Mouse (Mus musculus) heart, postnatal 25 days (tissue): ENCODE measurements around the gene Ndc1. TPM values are rescaled to one million over a fixed set of nuclear protein-coding genes. Genes with fewer than 3 reads are reported as not detected.
A peak's percentile ranks its signal among the peaks of the same experiment; 100 is the strongest.
"Not testable (repeated sequence)": the region's sequence is repeated elsewhere in the genome, so short reads cannot be mapped to it uniquely, and the experiment has no call there.

Experiments
- DNase-seq: peaks from one replicate; pipeline ENCODE4 v3.0.0; 2022; ENCODE audit warnings: low spot score
- intact Hi-C: fragments of 180-260 bp; cut with DNase I; formaldehyde crosslinking; loops from one replicate; pipeline ENCODE4 v1.15.1; 2025
- total RNA-seq, 2 experiments: library from RNA; stranded (reverse); gene quantifications; 2 replicates each; pipeline ENCODE4 v1.2.3; 2021

Ndc1 gene
- total RNA-seq = 10 to 100 TPM; 12.3 to 12.4 TPM

DNA sequence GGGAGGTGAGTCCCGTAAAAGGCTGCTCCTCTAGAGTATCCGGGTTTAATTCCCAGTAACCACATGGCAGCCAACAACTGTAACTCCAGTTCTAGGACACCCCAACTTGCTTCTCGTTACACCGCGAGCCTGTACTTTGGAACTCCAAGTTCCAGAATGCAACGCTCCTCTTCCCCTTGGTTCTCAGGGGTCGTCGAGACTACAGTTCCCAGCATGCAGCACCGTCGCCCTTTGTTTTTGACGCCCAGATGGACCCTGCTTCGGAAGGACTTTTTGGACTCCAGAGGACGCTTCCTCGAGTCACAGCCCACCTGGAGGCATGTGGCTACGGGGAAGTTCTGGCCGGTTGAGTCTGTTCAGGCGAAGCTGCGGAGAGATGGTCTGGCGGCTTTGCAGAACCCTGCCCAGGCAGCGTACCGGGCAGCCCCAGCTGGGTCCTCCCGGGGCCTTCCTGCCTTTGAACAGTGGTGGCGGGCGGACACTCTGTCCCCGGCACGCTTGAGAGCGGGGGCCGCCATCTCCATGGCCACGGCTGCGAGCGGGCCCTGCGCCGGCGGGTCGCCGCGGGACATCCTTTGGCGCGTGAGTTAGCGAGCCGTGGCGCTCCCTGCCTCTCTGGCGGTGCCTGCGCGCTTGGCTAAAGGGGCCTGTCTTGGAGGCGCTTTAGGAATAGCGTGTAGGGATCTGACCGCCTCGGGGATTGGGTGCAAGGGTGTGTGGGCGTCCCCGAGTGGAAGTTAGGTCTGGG is at the start of gene Ndc1:
Ndc1 (plus strand) TSS at position 218 of the 748 bp plus-strand sequence.
- peak; percentile 69 for DNase-seq
- intact Hi-C loops = loop anchor here (1.0 to 5.0 kb wide), 2 partner anchors 53 to 115 kb away; partner anchors contain the start of genes Hspb11, Lrrc42 and Yipf1

DNA sequence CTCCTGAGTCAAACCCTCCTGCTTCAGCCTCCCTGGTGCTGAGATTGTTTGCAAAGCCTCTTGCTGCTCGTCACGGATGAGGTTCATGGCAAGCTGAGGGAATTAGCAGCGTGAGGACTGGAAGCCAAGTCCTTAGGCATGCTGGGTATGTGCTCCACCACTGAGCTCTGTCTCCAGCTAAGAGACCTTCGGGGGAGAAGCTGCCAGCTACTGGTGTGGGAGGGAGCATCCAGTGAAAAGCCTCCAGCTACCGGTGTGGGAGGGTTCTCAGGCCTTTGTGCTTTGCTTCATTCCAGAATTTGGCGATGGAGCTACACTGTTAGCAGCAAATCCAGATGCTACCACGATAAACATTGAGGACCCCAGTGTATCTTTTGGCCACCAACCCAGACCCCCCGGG is 48.9 kb upstream of the Ndc1 start:
- no peak for DNase-seq
- intact Hi-C loops = no loop called here

DNA sequence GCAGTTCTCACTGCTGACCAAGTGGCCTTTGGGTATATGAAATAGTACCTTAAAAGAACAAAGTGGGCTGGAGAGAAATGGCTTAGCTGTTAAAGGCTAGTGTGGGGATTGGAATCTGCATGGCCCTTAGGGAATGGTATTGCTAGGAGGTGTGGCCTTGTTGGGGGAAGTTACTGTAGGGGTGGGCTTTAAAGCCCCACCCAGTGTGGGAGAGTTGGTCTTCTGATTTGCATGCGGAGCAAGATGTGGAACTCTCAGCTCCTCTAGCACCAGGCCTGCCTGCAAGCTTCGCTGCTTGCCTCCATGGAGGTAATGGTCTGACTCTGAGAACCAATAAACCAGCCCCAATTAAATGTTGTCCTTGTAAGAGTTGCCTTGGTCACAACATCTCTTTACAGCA is 46.5 kb upstream of the Ndc1 start:
- no peak for DNase-seq

DNA sequence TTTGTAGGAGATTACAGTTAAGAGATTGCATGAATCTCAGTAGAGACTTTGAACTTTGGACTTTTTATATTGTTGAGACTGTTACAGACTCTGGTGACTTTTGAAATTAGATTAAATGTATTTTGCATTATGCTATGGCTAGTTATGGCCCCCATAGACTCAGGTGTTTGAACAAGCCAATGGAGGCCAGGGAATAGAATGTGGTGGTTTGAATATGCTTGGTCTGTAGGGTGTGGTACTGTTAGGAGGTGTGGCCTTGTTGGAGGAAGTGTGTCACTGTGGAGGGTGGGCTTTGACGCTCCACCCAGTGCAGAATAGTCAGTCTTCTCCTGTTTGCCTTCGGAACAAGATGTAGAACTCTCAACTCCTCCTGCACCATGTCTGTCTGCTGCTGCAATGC is 44.5 kb upstream of the Ndc1 start:
- intact Hi-C loops = no loop called here
- DNase-seq = no peak

More for the DNA sequence above, 46.5 kb upstream of the Ndc1 start:
- intact Hi-C loops = no loop called here

DNA sequence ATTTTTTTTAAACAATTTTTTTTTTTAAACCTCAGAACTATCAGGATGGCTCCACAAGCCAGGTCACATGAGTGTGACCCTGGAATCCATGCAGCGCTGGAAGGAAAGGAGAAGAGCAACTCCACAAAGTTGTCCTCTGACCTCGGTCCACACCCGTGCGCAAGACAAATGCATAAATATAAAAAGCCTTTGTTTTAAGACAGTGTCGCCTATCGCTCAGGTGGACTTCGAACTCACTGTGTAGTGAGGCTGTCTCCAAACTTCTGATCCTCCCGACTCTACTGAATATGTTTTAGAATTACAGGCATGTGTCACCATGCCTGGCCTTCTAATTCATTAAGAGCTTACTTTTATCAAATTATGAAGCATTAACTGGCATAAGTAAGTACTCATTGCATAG is 39.1 kb upstream of the Ndc1 start:
- intact Hi-C loops = no loop called here
- DNase-seq = no peak

DNA sequence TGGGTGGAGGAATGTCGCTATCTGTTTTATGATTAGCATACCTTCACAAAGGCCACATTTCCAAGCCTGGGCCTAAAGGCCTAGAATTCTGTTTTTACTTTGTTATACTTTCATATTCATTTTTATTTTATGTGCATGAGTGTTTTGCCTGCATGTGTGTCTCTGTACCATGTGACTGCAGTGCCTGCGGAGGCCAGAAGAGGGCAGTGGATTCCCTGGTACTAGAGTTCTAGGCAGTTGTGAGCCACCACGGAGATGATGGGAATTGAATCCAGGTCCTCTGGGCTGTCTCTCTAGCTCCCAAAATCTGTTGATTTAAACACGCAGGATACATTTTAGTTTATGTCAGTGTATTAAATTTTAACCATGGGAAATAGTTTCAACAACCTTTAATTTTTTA is 34.1 kb upstream of the Ndc1 start:
- intact Hi-C loops = no loop called here
- no peak for DNase-seq

DNA sequence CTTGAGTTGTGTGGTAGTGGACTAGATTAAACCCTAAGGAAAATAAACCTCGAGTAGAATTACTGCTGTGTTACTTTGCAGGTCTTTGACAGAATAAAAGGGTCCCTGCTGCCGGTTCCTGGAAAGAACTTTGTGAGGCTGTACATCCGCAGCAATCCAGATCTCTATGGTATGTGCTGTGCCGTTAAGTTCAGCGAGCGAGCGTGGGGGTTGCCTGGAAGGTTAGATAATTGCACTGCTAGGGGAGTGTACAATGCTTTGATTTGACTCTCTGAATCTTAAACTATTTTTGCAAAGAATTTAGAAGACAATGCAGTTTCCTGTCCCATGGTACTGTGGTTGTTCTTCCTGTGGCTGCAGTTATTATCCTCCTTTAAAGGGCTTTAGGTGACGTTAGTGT is 31.2 kb upstream of the Ndc1 start:
- intact Hi-C loops = no loop called here
- no peak for DNase-seq

DNA sequence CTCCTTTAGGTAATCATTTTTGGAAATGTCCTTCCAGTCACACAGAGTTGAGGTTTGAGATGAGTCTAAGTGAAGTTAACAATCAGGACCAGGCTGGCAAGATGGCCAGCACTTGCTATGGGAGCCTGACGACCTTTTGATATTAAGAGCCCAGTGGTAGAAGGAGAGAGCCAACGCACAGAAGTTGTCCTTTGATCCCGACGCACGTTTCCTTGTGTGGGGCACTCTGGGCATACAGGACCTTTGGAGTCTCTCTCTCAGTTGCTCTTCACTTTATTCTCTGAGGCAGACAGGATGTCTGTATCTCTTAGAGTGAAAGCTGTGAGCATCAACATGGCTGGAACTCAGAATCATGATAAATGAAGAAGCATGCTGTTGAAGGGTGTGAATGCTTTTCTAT is 30.1 kb upstream of the Ndc1 start:
- no peak for DNase-seq
- intact Hi-C loops = no loop called here

DNA sequence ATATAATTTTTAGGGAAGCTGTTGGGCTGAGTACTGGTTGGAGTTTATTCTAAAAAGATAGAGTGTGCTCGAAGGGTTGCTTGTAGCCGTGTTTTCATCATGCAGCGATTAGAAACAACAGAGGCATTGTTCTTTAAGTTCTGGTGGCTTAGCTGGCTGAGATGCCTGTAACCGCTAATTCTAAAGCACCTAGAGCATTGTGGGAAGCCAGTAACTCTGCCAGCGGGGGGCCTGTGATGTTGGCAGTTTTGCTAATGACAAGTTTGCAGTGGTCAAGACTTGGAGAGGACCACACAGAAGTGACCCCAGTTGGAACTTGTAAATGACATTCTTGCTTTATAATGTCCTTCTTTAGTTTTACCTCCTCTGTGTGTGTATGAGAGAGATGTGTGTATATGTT is 26.2 kb upstream of the Ndc1 start:
- DNase-seq = no peak
- intact Hi-C loops = no loop called here

DNA sequence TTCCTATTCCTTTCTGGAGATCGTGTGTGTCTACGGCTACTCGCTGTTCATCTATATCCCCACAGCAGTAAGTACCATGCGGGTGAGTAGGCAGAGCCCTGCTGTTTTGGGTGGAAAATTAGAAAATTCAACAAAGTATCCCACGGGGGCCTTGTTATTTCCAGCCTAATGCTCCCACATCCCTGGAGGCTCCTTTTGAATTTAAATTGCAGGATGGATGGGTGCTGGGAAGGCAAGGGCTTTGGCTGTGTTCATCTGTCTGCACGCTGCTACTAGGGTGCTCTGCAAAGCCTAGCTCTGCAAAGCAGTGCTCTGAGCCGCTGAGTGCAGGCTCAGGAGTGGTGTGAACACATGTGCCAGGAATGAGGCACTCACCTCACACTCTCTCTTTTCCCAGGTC is 23.0 kb upstream of the Ndc1 start:
- intact Hi-C loops = loop anchor here (5.0 kb wide), 1 partner anchor 152 kb away; no protein-coding TSS in a partner anchor
- DNase-seq = no peak

DNA sequence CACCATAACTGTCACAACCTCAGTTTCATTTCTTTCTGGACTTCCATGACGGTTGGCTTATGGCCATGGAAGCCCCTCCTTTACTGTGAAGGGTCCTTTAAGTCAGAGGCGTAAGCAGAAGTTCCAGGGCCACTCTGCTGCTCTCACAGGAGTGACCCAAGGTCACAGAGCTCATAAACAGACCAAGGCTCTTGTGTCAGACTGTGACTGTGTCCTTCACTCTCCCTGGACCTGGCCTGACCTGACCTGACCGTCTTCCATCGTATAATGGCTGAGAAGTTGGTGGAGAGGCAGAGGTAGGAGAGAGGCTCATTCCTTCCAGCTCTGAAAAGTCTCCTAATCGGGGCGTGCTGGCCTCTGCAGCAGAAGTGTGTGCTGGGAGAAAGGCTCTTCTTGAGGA is 20.4 kb upstream of the Ndc1 start:
- intact Hi-C loops = loop anchor here (5.0 kb wide), 1 partner anchor 155 kb away; no protein-coding TSS in a partner anchor
- no peak for DNase-seq

DNA sequence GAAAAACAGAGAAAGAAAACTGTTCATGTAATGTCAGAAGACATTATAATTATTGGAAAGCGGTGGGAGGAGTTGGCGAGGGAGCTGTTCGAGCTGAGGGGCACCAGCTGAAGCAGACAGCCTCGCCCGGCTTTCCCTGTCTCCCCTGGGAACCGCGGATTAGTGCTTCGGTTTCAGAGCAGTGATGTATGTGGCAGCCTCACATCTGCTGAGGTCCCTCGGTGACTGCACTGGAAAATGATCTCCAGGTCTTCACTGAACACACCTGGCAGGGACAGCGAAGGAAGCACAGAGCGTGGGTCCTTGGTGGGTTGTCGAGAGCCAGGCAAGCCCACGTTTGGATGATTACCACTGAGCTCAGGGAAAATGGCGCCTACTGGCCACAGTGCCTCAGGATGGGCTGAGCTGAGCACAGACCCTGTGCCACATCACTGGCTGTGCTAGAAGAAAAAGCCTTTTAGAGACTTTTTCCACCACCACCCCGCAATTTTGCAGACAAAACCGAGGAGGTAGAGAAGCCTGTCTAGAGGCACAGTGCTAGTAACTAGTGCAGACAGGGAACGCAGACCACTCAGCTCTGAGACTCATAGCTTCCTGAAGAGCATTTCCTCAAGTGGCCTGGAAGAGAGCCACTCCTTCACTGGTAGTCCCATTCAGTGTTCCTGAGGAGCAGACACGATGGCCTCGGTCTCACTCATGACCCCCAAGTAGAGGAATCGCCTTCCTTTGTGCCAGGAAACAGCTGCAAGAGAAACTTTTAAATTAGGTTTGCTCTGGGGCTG is 18.9 kb upstream of the Ndc1 start:
- no peak for DNase-seq
- intact Hi-C loops = loop anchor here (2.0 to 5.0 kb wide), 2 partner anchors 98 to 156 kb away; no protein-coding TSS in a partner anchor

DNA sequence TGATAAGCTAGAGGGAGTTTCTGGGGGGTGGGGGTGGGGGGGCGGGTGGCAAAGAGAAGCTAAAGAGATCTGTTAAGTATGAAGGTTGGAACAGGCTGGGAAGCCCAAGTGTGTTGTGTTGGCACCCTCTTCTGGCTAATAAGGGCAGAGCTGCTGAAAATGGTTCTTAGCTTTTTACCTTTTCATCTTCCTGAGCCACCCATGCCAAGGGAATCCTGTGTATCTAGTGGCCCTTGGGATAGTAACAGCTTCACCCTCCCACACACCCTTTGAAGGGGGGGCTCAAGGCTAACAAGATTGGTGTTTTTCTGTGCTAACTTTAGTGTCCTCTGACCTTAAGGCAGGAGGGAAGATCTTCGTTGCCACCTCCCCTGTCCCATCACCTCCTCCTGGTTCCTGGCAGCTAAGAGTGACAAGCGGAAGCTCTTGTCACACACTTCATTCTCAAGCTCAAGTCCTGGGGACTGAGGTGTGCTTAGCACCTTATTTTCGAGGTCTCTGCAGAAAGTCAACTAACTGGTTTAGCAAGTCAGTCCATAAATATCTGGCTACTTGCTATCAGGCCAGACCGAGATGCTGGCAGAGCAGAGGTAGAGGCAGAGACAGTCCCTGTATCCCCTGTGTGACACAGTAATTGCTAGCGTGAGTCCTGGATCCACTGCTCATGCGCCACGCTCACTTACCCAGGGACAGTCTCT is 18.1 kb upstream of the Ndc1 start:
- DNase-seq = no peak
- intact Hi-C loops = loop anchor here (2.0 to 5.0 kb wide), 2 partner anchors 99 to 157 kb away; no protein-coding TSS in a partner anchor

DNA sequence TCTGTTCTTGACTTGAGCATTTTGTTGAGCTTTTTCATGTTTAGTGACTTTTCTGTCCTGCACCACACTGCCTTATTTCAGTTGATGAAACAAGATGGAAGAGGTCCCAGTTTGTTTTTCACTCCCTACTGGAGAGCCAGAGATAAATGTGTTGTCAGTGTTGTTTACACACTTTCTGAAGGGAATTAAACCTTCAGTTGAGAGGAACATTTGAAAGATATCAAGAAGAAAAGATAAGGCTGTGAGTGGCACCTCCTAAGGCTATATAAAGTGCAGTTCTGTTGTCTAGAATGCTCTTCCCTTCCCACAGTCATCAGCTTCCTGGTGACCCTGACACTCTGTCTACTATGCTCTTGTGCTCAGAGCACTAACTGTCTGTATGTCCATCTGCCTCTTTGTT is 16.2 kb upstream of the Ndc1 start:
- intact Hi-C loops = no loop called here
- no peak for DNase-seq

DNA sequence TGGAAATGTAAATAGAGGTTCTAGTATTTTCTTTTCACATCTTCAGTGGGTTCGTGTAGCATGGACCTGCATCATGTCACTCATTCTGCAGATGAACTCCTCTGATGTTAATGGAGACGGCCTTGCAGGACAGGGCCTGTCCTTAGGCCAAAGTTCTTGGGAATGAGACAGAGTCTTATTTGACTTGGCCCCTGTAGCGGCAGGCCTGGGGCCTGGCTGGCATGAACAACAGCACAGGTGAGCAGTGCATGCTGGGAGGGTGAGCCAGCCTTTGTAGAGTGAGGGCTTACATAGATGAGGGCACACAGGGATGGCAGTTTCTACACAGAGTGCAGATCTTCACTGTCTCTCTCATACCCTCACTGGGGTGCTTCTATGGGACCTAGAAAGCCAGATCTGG is 14.0 kb upstream of the Ndc1 start:
- intact Hi-C loops = no loop called here
- DNase-seq = no peak

DNA sequence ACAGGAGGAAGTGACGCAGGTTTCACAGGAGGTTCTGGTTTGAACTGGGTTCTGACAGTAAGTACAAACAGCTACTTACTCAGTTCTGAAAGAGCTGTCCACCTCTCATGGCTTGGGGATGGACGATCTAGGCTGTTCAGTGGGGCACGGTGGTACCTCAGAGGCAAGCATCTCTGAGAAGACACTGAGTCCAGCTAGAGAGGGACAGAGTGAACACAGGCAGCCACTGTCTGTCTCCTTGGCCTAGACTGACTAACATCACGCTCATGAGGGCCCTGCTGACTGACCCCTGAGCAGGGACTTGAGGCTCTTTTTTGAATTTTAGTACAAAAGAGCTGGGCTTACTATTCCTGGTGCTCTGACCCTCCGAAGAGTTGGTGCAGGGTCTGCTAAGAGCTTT is 13.5 kb upstream of the Ndc1 start:
- intact Hi-C loops = no loop called here

DNA sequence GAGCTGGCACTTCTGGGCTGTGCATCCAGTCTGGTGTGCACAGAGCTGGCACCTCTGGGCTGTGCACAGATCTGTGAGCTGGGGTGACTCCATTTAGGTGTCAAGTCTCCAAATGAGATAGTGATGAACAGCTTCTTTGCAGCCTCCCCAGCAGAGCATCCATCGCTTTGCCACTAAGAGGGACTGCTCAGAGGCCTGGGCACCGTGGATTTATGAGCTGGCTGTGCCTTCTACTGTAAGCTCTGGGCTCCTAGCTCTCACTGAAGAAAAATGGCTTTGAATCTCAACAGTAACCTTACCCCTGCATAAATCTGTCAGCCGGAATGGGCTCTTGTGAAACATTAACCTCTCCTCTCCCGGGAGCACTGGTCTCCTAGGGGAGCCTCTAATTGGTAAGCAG is 13.0 kb upstream of the Ndc1 start:
- no peak for DNase-seq
- intact Hi-C loops = no loop called here

More for the DNA sequence above, 13.5 kb upstream of the Ndc1 start:
- DNase-seq = no peak

DNA sequence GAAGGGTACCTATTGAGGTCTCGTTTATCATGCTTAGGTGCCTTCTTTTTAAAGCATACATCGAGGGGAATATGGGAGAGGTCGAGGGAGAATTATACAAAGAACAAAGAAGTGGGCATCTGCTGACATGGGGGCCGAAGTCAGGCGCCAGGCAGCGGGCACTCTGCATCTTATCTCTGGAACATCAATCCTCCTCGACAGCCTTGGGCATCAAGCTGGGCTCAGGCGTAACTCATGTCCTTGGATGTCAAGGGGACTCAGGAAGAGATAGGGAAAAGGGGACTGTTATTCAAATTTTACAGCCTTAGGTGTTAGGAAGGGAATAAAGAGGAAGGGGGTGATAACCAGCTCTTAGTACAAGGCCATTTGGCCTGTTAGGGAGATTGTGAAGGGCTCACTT is 10.4 kb upstream of the Ndc1 start:
- intact Hi-C loops, DNase-seq: not testable (repeated sequence)

DNA sequence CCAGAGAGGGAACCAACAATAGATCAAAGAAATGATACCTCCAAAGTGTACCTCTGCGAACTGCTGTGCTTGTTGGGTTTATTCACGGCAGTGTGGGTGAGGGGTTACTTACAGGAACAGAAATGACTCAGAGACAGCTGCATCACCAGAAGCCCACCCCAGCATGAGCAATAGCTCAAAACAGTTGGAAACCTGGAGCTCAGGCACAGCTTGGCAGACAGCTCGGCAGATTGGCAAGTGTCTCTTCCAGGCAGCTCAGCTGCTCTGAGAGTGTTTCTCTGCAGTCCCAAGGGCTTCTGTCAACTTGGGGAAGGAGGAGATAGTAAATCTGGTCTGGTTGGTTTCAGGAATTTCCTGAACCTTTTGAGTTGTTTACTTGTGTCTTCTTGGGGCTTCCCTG is 9.1 kb upstream of the Ndc1 start:
- DNase-seq = no peak
- intact Hi-C loops = no loop called here

DNA sequence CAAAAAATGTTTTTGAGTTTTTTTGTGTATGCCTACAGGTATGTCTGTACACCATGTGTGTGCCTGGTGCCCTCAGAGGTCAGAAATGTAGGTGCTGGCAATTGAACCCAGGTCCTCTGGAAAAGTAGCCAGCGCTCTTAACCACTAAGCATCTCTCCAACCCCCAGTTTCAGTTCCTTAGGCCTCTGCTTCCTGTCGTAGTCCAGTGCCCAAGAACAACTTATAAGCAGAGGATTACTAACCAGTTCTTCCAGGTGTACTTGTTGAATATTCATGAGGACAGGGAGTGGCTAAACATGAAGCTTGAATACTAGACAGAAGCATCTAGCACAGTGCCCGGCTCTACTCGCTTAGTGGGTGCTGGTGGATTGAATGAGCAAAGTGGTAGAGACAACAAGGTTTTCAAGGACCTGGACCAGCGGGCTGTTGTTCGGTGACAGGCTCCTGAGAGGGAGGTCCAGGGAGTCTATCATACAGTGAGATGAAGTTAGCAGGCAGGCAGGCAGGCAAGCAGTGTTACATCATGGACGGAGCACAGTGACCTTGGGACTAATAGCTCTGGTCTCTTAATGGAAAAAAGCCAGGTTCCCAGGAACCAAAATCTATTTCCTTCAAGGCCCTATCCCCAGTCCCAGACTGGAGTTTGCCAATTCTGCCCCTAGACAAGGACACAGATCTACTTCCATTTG is 7.0 kb upstream of the Ndc1 start:
- intact Hi-C loops = no loop called here
- no peak for DNase-seq
